Mouse (Mus musculus): ENCODE measurements at regions not wholly inside any gene's neighbourhood (a gene's known extent, or its start where the extent isn't known, plus 50 kb on each side); places are given as distances from the start of the nearest gene placed in this dataset.
"Not testable (repeated sequence)": the region's sequence is repeated elsewhere in the genome, so short reads cannot be mapped to it uniquely, and the experiment has no call there.

DNA sequence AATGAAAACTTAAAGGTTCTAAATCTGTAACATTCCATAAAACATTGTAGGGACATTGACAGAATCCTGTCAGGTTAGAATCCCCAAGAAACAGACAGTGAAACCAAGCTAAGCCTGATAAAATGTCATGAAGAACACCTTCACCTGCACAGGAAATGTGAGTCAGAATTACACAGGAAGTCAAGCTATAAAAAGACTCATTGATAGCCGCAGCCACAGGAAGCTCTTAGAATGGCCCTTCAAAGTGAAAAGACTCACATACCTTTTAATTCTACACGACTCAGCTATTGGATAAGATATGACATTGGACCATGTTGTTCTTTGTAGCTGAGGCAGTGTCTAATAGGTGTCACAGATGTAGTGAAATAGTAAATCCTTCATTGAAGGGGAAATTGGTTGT lies 55.3 kb downstream of the Spin2c start:
- H3K4me2 ChIP-seq: no peak overlapping the region
- TF ChIP-seq CTCF (IDR thresholded peaks at IDR 0.05; ENCODE audit: low read depth): no peak
- no peaks in the 10 kb centered on the region for H3K27me3 ChIP-seq (ENCODE audit: insufficient read depth, low read length)
- 39% methylated on average over 2 of the region's 2 CpGs for WGBS
- ATAC-seq (ENCODE audit: insufficient read depth): no peak
- H3K4me3 ChIP-seq (ENCODE audit: low read depth, low read length): no peak overlapping the region
- H3K9me3 ChIP-seq (ENCODE audit: low read depth, low read length): no peaks in the 10 kb centered on the region
- no peaks in the 10 kb centered on the region for H3K4me1 ChIP-seq (ENCODE audit: insufficient read depth)
- H3K27ac ChIP-seq (ENCODE audit: low read depth): no peak overlapping the region
- DNase-seq: no peak
- H3K36me3 ChIP-seq (ENCODE audit: insufficient read depth): no peaks in the 10 kb centered on the region
- no peak overlapping the region for H3K9ac ChIP-seq

DNA sequence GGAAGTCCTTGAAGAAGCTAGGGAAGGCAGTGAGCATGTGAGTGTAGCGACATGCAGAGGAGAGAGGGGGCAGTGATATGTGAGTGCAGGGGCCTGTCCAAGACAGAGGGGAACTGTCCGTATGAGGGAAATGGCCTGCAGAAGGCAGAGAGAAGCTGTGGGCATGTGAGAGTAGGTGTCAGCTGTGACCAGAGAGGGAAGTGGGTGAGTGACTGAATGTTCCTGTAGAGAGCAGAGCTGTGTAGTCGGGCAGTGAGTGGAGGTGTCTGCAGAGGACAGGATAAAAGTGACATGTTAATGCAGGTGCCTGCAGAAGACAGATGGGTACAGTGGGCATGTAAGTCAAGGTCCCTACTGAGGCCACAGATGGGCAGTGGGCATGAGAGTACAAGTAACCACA lies 84.4 kb downstream of the Samt1 start:
- Histone ChIP-seq H3K4me1 (ENCODE audit: insufficient read depth) (no peaks in the 10 kb centered on the region), H3K9me3 (ENCODE audit: low read depth, low read length) (no peaks in the 10 kb centered on the region), H3K27ac (ENCODE audit: low read depth) (no peak overlapping the region), H3K4me2 (no peak overlapping the region), H3K9ac (no peak overlapping the region), H3K4me3 (ENCODE audit: low read depth, low read length) (no peak overlapping the region), H3K36me3 (ENCODE audit: insufficient read depth) (no peaks in the 10 kb centered on the region), H3K27me3 (ENCODE audit: insufficient read depth, low read length) (no peaks in the 10 kb centered on the region)
- no peak for TF ChIP-seq CTCF (IDR thresholded peaks at IDR 0.05; ENCODE audit: low read depth)
- DNase-seq (no peak), ATAC-seq (ENCODE audit: insufficient read depth) (no peak)
- WGBS: 66% methylated on average over 3 of the region's 3 CpGs

DNA sequence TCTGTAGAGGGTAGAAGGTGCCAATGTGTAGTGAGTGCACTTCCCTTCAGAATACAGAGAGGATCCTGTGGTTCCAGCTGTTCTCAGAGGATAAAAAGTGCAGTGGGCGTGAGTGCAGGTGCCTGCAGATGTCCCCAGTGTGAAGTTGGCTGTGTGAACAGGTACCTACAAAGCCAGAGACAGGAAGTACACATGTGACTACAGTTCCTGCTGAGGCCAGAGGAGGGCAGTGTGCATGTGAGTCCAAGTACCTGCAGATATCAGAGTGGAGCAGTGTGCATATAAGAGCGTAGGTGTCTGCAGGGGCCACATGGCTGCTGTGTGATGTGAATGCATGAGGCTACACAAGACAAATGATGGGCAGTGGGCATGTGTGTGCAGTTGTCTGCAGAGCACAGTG lies 79.9 kb downstream of the Samt1 start:
- no peaks in the 10 kb centered on the region for H3K9me3 ChIP-seq (ENCODE audit: low read depth, low read length)
- H3K4me3 ChIP-seq (ENCODE audit: low read depth, low read length): no peak overlapping the region
- no peaks in the 10 kb centered on the region for H3K36me3 ChIP-seq (ENCODE audit: insufficient read depth)
- no peaks in the 10 kb centered on the region for H3K4me1 ChIP-seq (ENCODE audit: insufficient read depth)
- no peak for ATAC-seq (ENCODE audit: insufficient read depth)
- H3K27ac ChIP-seq (ENCODE audit: low read depth): no peak overlapping the region
- TF ChIP-seq CTCF (IDR thresholded peaks at IDR 0.05; ENCODE audit: low read depth): peak; percentile 26
- WGBS: 49% methylated on average over 2 of the region's 2 CpGs
- no peak for DNase-seq
- no peak overlapping the region for H3K9ac ChIP-seq
- no peaks in the 10 kb centered on the region for H3K27me3 ChIP-seq (ENCODE audit: insufficient read depth, low read length)
- no peak overlapping the region for H3K4me2 ChIP-seq

DNA sequence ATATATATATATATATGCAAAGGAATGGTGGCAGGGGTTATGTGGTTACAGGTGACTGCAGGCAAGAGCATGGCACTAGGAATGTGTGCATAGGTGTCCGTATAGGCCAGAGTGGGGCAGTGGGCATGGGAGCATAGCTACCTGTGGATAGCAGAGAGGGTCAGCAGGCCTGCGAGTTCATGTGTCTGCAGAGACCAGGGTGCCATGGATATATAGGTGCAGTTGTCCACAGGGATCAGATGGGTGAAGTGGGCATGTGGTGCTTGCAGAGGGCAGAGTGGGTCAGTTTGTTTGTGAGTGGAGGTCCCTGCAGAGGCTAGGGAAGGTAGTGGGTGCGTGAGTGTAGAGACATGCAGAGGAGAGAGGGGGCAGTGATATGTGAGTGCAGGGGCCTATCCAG lies 76.3 kb downstream of the Samt1 start:
- no peak overlapping the region for H3K4me3 ChIP-seq (ENCODE audit: low read depth, low read length)
- ATAC-seq (ENCODE audit: insufficient read depth): no peak
- no peaks in the 10 kb centered on the region for H3K27me3 ChIP-seq (ENCODE audit: insufficient read depth, low read length)
- H3K27ac ChIP-seq (ENCODE audit: low read depth): no peak overlapping the region
- no peak for TF ChIP-seq CTCF (IDR thresholded peaks at IDR 0.05; ENCODE audit: low read depth)
- DNase-seq: no peak
- no peaks in the 10 kb centered on the region for H3K36me3 ChIP-seq (ENCODE audit: insufficient read depth)
- H3K9me3 ChIP-seq (ENCODE audit: low read depth, low read length): no peaks in the 10 kb centered on the region
- WGBS: 76% methylated on average over 3 of the region's 3 CpGs
- no peaks in the 10 kb centered on the region for H3K4me1 ChIP-seq (ENCODE audit: insufficient read depth)
- no peak overlapping the region for H3K9ac ChIP-seq
- H3K4me2 ChIP-seq: no peak overlapping the region

DNA sequence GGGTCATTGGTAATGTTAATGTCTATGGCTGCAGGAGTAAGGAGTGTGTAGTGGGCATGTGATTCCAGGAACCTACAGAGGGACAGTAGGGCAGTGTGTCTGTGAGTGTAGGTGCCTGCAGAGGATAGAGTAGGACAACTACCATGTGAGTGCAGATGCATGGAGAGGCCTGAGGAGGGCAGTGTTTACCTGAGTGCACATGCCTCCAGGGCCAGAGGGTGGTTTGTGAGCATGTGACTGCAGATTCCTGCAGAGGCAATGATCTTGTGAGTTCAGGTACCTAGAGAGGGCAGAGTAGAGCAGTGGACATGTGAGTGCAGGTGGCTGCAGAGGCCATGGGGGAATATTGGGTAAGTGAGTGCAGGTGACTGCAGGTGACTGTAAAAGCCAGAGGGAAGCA lies 75.1 kb downstream of the Samt1 start:
- Histone ChIP-seq H3K36me3 (ENCODE audit: insufficient read depth) (no peaks in the 10 kb centered on the region), H3K4me1 (ENCODE audit: insufficient read depth) (no peaks in the 10 kb centered on the region), H3K27me3 (ENCODE audit: insufficient read depth, low read length) (no peaks in the 10 kb centered on the region), H3K9me3 (ENCODE audit: low read depth, low read length) (no peaks in the 10 kb centered on the region), H3K9ac (no peak overlapping the region), H3K4me2 (no peak overlapping the region), H3K4me3 (ENCODE audit: low read depth, low read length) (no peak overlapping the region), H3K27ac (ENCODE audit: low read depth) (no peak overlapping the region)
- no peak for ATAC-seq (ENCODE audit: insufficient read depth)
- DNase-seq: no peak
- TF ChIP-seq CTCF (IDR thresholded peaks at IDR 0.05; ENCODE audit: low read depth): no peak; the same call in 1 of the 2 replicates

DNA sequence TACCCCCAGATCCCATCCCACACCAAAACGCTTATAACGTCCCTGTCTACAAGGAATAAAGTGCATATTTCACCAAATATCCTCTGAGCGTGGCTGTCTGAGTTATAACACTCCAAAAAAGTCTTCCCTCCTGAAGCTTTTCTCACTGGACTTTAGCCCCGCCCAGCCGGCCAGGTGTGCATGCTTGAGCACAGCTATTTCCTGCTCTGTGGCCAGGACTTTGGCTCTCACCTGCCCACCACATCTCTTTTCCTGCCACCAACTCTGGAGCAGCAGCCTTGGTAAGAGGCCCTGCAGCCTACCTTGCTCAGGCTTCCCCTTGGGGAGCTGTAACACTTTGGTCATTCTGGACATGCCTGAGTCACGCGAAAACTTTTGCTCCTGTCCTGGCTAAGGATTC lies 72.4 kb downstream of the Samt1 start:
- ATAC-seq (ENCODE audit: insufficient read depth) (no peak), DNase-seq (no peak)
- no peak for TF ChIP-seq CTCF (IDR thresholded peaks at IDR 0.05; ENCODE audit: low read depth)
- H3K9me3 ChIP-seq (ENCODE audit: low read depth, low read length): no peaks in the 10 kb centered on the region
- H3K36me3 ChIP-seq (ENCODE audit: insufficient read depth): no peaks in the 10 kb centered on the region
- H3K4me2 ChIP-seq: no peak overlapping the region
- H3K9ac ChIP-seq: no peak overlapping the region
- no peak overlapping the region for H3K27ac ChIP-seq (ENCODE audit: low read depth)
- H3K27me3 ChIP-seq (ENCODE audit: insufficient read depth, low read length): no peaks in the 10 kb centered on the region
- H3K4me1 ChIP-seq (ENCODE audit: insufficient read depth): no peaks in the 10 kb centered on the region
- 86% methylated on average over 7 of the region's 7 CpGs for WGBS
- no peak overlapping the region for H3K4me3 ChIP-seq (ENCODE audit: low read depth, low read length)

DNA sequence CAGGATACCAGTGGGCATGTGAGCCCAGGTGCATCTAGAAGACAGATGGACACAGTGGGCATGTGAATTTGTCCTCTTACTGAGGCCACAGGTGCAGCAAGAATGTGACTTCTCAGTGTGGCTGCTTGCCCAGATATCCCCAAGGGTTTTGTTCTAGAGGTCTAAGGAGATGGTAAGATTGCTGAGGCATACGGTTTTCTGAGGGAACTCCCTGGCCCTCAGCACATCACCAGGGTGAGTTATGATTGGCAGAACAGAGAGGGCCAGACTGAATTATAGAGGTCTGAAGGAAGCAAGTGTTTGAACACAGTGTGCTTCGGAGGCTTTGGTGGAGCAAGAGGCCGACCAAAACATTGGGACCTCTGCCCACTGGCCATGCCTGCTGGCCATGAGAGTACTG lies 71.3 kb downstream of the Samt1 start:
- H3K36me3 ChIP-seq (ENCODE audit: insufficient read depth); H3K9ac ChIP-seq; H3K27me3 ChIP-seq (ENCODE audit: insufficient read depth, low read length); DNase-seq; H3K27ac ChIP-seq (ENCODE audit: low read depth); H3K4me2 ChIP-seq; H3K4me3 ChIP-seq (ENCODE audit: low read depth, low read length); H3K4me1 ChIP-seq (ENCODE audit: insufficient read depth); H3K9me3 ChIP-seq (ENCODE audit: low read depth, low read length); ATAC-seq (ENCODE audit: insufficient read depth): not testable (repeated sequence)
- WGBS: 78% methylated on average over 3 of the region's 3 CpGs
